Mouse (Mus musculus) layer of hippocampus, adult 2 months (tissue): ENCODE results near the gene Vps16. TPM values are rescaled to one million over a fixed set of nuclear protein-coding genes. Genes with fewer than 3 reads are reported as not detected.
A peak's percentile ranks its signal among the peaks of the same experiment; 100 is the strongest.

Source experiments
- DNase-seq, 2 experiments: peaks; one replicate each; pipeline ENCODE4 v3.0.0; 2022; ENCODE audit warnings: low spot score in 2 of 2
- H3K27ac ChIP-seq: fragments of 200-600 bp; 2 replicates; pipeline ENCODE4 v1.8.1; 2022
- H3K4me3 ChIP-seq: fragments of 200-600 bp; 2 replicates; pipeline ENCODE4 v1.8.1; 2022; ENCODE audit warnings: mild to moderate bottlenecking
- CTCF ChIP-seq: fragments of 200-600 bp; conservative IDR thresholded peaks from 2 replicates; pipeline ENCODE4 v1.8.1; 2022; ENCODE audit warnings: antibody characterized with exemption, mild to moderate bottlenecking, moderate library complexity
- total RNA-seq, 2 experiments: library from RNA; stranded (reverse); gene quantifications; 2 replicates each; pipeline ENCODE4 v1.2.3; 2021

Vps16 gene
- total RNA-seq, 2 experiments from 2014 or later: 91.3 to 104 TPM

- Histone ChIP-seq H3K27ac (no peak within 1 kb of the TSS), H3K4me3 (no peak within 1 kb of the TSS)
- no peak for TF ChIP-seq CTCF
- no peak for DNase-seq
Measured at GRCm38 (mm10) chr2:130404939-130405338, 19.2 kb upstream of the Vps16 start, which contains the start of the genes Gm28372 and 1700020A23Rik. Gm28372 (plus strand) TSS chr2:130405239. 1700020A23Rik (plus strand) TSS chr2:130405259.

GRCm38 (mm10) chr2:130406178-130406577 lies 18.0 kb upstream of the Vps16 start, which contains the start of gene Tmem239:
Tmem239 (plus strand) TSS chr2:130406478.
- H3K27ac ChIP-seq: no peak within 1 kb of the TSS
- TF ChIP-seq CTCF: no peak
- no peak for DNase-seq
- H3K4me3 ChIP-seq: no peak within 1 kb of the TSS

- no peak overlapping the region for H3K27ac ChIP-seq
- DNase-seq: no peak
- TF ChIP-seq CTCF: no peak
- no peak overlapping the region for H3K4me3 ChIP-seq
Measured at GRCm38 (mm10) chr2:130408194-130408593, 15.9 kb upstream of the Vps16 start.

- TF ChIP-seq CTCF: peak; percentile 99
- DNase-seq: peak; percentile 70 to 89
- Histone ChIP-seq H3K27ac (no peak overlapping the region), H3K4me3 (no peak overlapping the region)
Measured at GRCm38 (mm10) chr2:130411558-130412495, 12.3 kb upstream of the Vps16 start.

- no peak for DNase-seq
- Histone ChIP-seq H3K4me3 (no peak overlapping the region), H3K27ac (no peak overlapping the region)
- TF ChIP-seq CTCF: no peak
Measured at GRCm38 (mm10) chr2:130412775-130413174, 11.4 kb upstream of the Vps16 start.

GRCm38 (mm10) chr2:130414094-130414856 lies 9.9 kb upstream of the Vps16 start:
- peak; percentile 45 for TF ChIP-seq CTCF
- DNase-seq: no peak
- Histone ChIP-seq H3K4me3 (no peak overlapping the region), H3K27ac (no peak overlapping the region)

GRCm38 (mm10) chr2:130421781-130422620 lies 2.1 kb upstream of the Vps16 start:
- no peak for TF ChIP-seq CTCF
- H3K27ac ChIP-seq: no peak overlapping the region
- H3K4me3 ChIP-seq: no peak overlapping the region
- DNase-seq: no peak

- peak; percentile 56 to 73 for DNase-seq
- peak overlapping the region; percentile 76 for H3K4me3 ChIP-seq
- no peak for TF ChIP-seq CTCF
- peak overlapping the region; percentile 99 for H3K27ac ChIP-seq
Measured at GRCm38 (mm10) chr2:130423397-130424125, 578 bp upstream of the Vps16 start.

- H3K27ac ChIP-seq: peak overlapping the region; percentile 99
- peak overlapping the region; percentile 76 for H3K4me3 ChIP-seq
- DNase-seq: no peak
- TF ChIP-seq CTCF: peak; percentile 48
Measured at GRCm38 (mm10) chr2:130425112-130425511, 973 bp downstream of the Vps16 start.

GRCm38 (mm10) chr2:130429851-130430250 lies 5.7 kb downstream of the Vps16 start:
- H3K4me3 ChIP-seq: no peak overlapping the region
- no peak for TF ChIP-seq CTCF
- peak overlapping the region; percentile 33; the same call in 1 of the 2 replicates for H3K27ac ChIP-seq
- DNase-seq: no peak

GRCm38 (mm10) chr2:130430484-130430883 lies 6.3 kb downstream of the Vps16 start:
- no peak for DNase-seq
- Histone ChIP-seq H3K27ac (peak overlapping the region; percentile 33; the same call in 1 of the 2 replicates), H3K4me3 (no peak overlapping the region)
- TF ChIP-seq CTCF: no peak
